Mouse (Mus musculus) thymus, adult 18-20 months (tissue): ENCODE results near the gene Rps23.
"Not testable (repeated sequence)": the region's sequence is repeated elsewhere in the genome, so short reads cannot be mapped to it uniquely, and the experiment has no call there.

Experiments
- DNase-seq, 2 experiments: peaks; one replicate each; pipeline ENCODE4 v3.0.0; 2022; ENCODE audit warnings: mixed read lengths in 2 of 2

Rps23 gene

DNA sequence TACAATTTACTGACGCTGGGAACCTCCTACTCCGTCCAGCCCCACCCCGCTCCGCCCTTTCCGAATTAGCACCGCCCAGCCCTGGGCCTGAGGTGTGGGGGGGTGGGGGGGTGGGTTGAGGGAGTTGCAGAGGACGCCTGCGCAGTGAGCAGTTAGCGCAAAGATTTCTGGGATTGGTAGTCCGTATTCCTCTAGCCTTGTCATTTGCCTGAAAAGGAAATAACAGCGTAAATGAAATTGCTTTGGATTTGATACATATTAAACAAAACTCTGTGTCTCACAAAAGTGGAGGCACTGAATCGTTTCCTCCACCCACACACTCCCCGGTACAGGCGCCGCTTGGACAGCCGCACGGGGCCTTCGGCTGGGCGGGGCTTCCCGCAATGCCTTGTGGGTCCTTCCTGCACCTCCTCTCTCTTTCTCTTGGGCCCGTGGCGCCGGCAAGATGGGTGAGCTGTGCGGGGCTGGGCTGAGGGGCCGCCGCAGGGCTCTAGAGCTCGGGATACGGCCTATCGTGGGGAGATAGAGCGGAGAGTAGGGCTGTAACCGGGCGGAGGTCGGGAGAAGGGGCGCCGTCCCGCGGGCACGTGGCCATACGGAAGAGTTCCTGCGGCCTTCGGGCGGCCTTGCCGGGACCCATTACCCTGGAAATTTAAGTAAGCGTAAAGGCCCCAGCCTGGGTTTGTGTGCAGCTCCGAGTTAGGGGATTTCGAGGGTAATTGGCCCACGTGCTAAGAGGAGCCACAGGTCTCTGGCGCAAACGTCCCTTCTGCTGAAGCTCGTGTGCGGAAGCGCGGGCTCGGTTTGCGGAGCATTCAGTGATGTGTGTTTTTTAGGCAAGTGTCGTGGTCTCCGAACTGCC is at the start of gene Rps23:
Gene Rps23 (plus strand): TSS at position 208 of the 862 bp plus-strand sequence.
- peak; percentile 76 to 83 for DNase-seq

DNA sequence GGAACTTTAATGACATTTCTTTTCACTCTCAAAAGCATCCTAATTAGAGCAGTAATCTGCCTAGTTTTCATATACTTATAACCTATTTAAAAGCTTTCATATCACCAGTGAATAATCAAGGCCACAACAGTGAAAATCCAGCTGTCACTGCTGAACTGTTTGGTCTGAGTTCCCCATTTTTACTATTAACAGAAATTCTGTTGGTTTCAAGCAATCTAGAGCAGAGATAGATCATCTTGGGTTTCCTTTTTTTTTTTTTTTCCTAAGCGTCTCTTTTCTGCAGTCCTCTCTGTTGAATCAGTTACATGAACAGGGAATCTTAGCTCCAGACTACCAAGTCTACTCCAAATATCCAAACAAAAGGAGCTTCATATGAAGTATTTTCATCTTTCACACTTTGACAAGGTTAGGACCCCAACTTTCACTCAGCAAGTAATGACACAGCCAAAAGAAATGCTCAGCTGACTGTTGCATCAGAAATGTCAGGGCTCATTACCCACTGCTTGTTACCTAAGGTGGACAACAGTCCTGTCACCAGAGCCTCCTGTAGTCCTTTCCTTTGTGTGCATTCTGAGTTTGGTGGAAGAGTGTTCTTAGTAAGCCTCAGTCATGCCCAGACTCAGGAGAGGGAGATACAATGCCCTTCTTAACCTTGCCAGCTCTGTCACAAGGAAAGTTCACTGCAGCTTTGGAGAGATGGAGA is 40.9 kb upstream of the Rps23 start:
- DNase-seq: no peak

- DNase-seq: no peak
Observed at GRCm38 (mm10) chr13:90885856-90886532, 36.8 kb upstream of the Rps23 start.

- peak; percentile 9 to 10 for DNase-seq
Observed at GRCm38 (mm10) chr13:90886568-90886983, 36.2 kb upstream of the Rps23 start.

GRCm38 (mm10) chr13:90890111-90890510 is 32.6 kb upstream of the Rps23 start:
- no peak for DNase-seq

- DNase-seq: no peak
Observed at GRCm38 (mm10) chr13:90894819-90895218, 27.9 kb upstream of the Rps23 start.

- DNase-seq: no peak
Observed at GRCm38 (mm10) chr13:90896098-90896497, 26.7 kb upstream of the Rps23 start.

DNA sequence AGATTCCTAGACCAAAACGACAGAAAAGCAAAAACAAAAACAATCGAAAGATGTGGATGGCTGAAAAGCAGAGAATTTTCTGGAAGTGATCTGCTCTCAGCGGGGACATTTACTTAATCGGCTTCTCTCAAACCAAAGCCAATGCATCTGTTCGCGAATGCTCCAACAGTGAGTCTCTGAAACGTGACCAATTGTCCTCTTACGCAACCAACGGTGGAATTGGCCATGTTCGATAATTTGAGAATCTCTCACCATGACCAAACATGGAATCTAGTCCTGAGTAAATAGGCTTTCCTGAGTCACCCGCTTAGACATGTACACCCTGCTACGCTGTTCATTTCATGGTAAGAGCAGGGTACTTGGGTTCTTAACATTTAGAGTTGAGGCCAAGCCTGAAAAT is 25.9 kb upstream of the Rps23 start:
- no peak for DNase-seq

DNA sequence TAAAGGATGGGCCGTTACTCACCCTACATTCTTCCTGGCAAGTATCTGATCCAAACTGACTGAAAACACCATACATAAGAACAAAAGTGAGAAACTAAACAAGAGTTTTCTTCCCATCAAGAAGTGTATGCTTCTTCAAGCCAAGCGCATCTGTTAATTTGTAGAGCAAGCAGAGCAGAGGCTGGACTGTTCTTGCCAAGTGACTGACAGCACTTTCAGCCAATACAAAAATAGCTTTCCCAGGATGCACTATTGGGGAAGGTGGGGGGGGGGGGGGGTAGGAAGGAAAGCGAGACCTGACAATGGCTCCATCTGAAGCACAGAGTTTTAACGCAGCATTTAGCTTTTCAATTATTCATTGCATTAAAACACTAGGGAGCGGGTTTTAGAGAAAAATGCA is 17.6 kb upstream of the Rps23 start, which contains the start of gene Atp6ap1l:
Gene Atp6ap1l (minus strand): TSS at position 180 of the 400 bp plus-strand sequence.
- DNase-seq: no peak

GRCm38 (mm10) chr13:90907376-90907775 is 15.4 kb upstream of the Rps23 start:
- no peak for DNase-seq

- DNase-seq: no peak
Observed at GRCm38 (mm10) chr13:90912760-90913674, 9.7 kb upstream of the Rps23 start.

DNA sequence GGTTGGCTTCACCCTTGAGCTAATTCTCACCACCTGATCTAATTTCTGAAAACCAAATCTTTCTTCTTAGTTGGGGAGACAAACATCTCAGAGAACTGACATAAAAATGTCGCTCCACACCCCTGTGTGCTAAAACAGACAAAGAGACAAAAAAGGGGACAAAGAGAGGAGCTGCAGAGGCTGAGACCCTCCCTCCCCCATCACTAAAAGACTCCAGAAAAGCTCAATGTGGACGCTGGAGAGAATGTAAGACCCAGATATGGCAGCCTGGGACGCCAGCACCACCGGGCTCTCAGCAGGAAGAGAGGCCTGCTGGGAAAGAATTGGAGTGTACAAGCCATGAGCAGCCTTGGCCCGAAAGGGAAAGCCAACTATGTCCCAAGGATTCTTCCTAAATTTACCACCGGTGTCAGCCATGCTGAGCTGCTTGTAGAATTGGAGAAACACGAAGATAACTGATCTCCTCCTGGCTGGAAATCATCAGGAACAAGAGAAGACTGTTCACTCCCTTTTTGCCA is 9.0 kb upstream of the Rps23 start:
- no peak for DNase-seq

DNA sequence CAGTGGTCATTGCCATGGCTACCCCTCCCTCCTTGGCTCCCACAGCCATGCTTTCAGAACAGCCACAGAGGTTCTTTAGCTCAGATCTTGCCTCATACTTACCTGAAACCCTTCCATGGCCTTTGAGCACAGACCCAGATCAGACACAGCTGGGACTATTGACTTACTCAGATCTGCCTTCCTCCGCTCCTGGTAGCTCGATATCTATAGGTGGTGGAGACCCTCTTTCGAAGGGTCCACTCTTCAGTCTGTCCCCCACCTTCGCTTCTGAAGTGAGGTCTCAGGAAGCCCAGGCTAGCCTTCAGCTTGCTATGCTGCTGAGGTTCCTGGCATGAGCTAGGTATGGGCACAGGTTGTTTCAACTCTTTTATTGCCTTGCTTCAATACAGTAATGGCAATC is 8.0 kb upstream of the Rps23 start:
- DNase-seq: no peak

- DNase-seq: not testable (repeated sequence)
Observed at GRCm38 (mm10) chr13:90923617-90924016, 859 bp downstream of the Rps23 start.

DNA sequence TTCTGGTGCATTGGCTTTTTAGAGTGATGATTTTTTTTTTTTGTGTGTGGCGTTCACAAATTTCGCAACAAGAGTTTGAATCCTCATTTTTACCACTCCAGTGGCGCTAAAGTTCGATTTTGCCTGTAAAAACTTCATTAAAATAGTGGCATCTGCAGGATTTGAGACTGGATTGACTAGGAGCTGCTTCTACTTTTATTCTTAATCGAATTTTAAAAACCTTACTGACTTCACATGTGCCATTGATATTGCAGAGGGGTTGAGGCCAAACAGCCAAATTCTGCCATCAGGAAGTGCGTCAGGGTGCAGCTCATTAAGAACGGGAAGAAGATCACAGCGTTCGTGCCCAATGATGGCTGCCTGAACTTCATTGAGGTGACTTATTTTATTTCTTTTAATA is 1.3 kb downstream of the Rps23 start:
- no peak for DNase-seq

DNA sequence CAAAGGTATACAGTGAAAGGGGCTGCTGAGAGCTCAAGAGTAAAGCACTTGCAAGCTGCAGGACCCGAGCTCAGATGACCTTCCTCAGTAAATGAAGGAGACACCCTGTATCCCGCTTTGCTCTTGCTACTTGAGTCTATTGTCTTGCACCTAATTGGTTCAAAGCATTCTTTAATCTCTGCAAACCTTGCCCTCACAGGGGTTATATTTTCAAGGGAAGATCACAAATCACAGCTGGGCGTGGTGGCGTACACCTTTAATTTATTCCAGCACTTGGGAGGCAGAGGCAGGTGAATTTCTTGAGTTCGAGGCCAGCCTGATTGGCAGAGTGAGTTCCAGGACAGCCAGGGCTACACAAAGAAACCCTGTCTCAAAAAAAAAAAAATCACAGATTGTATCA is 2.4 kb downstream of the Rps23 start:
- DNase-seq: no peak

DNA sequence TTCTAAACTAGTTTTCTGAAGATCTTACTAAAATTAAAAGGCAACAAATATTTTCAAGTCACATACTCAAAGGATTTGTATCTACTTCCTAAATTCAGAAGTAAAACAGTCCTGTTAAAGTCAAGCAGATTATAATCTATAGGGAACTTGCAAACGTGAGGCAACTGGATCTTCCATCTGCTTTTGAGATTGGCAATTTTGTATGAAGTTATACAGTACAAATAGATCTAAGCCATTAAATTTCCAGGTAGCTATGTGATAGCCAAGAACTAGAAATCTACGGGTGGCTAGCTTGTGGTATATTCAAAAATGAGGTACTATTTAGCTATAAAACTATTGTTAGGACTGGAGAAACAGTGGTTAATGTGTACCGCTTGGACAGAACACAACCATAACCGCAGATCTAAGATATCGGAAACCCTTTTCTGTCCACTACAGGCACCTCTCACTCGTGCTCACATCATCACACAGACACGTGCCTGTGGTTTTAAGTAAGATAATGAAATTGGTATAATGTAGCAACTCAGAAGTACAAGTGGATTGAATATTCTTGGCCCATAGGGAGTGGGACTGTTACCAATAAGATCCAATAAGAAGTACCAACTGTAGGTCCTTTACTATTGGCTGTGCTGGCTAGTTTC is 3.5 kb downstream of the Rps23 start:
- no peak for DNase-seq

DNA sequence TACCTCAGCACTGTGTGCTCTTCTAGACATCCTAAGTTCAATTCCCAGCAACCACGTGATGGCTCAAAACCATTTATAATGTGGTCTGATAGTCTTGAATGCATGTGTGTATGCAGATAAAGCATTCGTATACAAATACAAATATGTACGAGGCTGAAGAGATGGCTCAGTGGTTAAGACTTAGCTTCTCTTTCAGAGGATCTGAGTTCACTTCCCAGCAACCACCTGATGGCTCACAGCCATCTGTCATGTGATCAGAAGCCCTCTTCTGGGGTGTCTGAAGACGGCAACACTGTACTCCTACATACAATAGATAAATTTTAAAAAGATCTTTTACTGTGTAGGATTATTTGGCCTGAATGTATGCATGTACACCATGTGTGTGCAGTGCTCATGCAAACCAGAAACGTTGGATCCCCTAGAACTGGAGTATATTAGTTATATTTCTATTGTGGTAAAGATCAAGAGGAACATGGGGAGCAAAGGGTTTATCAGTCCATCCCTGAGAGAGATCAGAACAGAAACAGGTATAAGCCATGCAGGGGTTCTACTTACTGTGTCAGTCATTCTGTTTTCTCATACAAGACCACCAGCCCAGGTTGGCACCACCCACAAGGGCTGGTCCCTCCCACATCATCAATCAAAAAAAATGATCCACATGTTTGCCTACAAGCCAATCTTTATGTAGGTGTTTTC is 4.3 kb downstream of the Rps23 start:
- no peak for DNase-seq

DNA sequence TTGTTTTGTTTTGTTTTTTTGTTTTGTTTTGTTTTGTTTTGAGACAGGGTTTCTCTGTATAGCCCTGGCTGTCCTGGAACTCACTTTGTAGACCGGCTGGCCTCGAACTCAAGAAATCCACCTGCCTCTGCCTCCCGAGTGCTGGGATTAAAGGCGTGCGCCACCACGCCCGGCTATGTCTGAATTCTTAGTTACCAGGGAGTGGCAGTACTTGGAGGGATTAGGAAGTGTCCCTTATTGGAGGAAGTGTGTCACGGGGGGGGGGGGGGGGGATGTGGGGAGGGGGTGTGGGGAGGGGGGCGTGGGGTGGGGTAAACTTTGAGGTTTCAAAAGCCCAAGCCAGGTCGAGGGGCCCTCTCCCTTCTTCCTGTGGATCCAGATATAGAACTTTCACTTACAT is 5.5 kb downstream of the Rps23 start:
- not testable (repeated sequence) for DNase-seq

DNA sequence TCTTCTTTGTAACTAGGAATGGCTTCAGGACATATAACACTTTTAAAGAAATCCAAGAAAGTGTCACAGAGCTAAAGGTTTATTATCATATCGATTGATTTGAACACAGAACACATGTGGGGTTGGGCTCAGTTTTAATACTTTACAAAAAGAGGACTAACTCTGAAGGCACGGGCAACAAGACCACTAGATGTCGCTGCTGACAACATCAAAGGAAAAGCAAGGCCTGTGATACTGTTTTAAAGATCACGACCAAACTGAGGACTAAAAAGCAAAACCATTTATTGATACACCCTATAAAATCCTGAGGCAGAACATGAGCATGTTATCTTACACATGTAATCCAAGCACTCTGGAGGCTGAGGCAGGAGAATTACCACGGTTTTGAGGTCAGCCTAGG is 7.1 kb downstream of the Rps23 start:
- DNase-seq: peak in 1 of 2 experiments; percentile 32

DNA sequence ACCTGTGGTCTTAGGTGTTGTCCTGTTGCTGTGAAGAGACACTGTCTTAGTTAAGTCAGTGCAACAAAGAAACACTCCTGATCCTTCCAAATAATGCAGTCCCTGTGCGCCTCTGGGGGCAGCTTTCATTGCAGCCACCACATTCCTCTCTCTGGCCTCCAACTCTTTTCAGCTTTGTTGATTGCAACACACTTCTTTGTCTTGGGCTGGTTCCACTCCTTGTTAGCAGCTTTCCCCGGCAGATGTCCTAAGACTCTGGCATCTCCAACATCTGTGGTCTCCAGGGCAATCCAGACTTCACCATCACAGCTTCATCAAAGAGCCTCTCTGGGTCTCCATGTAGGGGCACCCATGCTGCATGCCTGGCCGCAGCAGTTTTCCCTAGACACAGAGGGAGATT is 10.5 kb downstream of the Rps23 start:
- DNase-seq: no peak
